Mouse (Mus musculus): Measurements from ENCODE around the gene Cyth3.

- TF ChIP-seq CTCF (IDR thresholded peaks at IDR 0.05; ENCODE audit: low read depth, low read length): no peak
- no peak for TF ChIP-seq POLR2A (IDR thresholded peaks at IDR 0.05; ENCODE audit: borderline replicate concordance, low read depth, low read length)
Measured at GRCm38 (mm10) chr5:143602051-143602450, 20.2 kb upstream of the Cyth3 start.
